Mouse (Mus musculus) liver, adult 2 months (tissue): ENCODE data around the gene Gins2. TPM values are rescaled to one million over a fixed set of nuclear protein-coding genes. Genes with fewer than 3 reads are reported as not detected.

Experiments used
- DNase-seq: peaks from one replicate; pipeline ENCODE4 v3.0.0-alpha.2; 2011; ENCODE audit warnings: low read depth, low spot score; ENCODE audit errors: extremely low read depth
- H3K27ac ChIP-seq: fragments of 200-500 bp; replicated peaks from 2 replicates; pipeline ENCODE4 v1.5.1; 2012; ENCODE audit warnings: low read depth, mild to moderate bottlenecking, control low read depth, inconsistent platforms, low read length; ENCODE audit not compliant: insufficient read depth
- H3K27me3 ChIP-seq: fragments of 200-500 bp; 2 replicates; pipeline ENCODE4 v1.6.1; 2012; ENCODE audit warnings: mild to moderate bottlenecking, moderate library complexity, low read length, inconsistent platforms; ENCODE audit not compliant: control insufficient read depth, insufficient read depth
- H3K36me3 ChIP-seq: fragments of 200-500 bp; 2 replicates; pipeline ENCODE4 v1.6.1; 2012; ENCODE audit warnings: low read length, inconsistent platforms; ENCODE audit not compliant: control insufficient read depth, insufficient read depth
- H3K4me1 ChIP-seq: fragments of 200-500 bp; 2 replicates; pipeline ENCODE4 v1.6.1; 2011; ENCODE audit warnings: low read length; ENCODE audit not compliant: control insufficient read depth, insufficient read depth
- H3K4me3 ChIP-seq: fragments of 200-500 bp; 2 replicates; pipeline ENCODE4 v1.5.1; 2011; ENCODE audit warnings: low read depth, mild to moderate bottlenecking, control low read depth, low read length, moderate library complexity; ENCODE audit not compliant: insufficient read depth
- H3K79me2 ChIP-seq: fragments of 200-500 bp; 2 replicates; pipeline ENCODE4 v1.6.1; 2012; ENCODE audit warnings: inconsistent platforms, mild to moderate bottlenecking, low read length, moderate library complexity; ENCODE audit not compliant: control insufficient read depth, insufficient read depth
- H3K9ac ChIP-seq: fragments of 200-500 bp; 2 replicates; pipeline ENCODE4 v1.6.1; 2012; ENCODE audit warnings: low read depth, mild to moderate bottlenecking, control low read depth, inconsistent platforms, low read length
- CTCF ChIP-seq: fragments of 200-500 bp; IDR thresholded peaks from 2 replicates; pipeline ENCODE4 v1.5.1; 2011; ENCODE audit warnings: low read depth, low read length, control low read depth
- POLR2A ChIP-seq: fragments of 200-500 bp; IDR thresholded peaks from 2 replicates; pipeline ENCODE4 v1.6.1; 2011; ENCODE audit warnings: low read length, control low read depth; ENCODE audit not compliant: insufficient read depth; ENCODE audit errors: extremely low read depth
- WGBS: fragments of 180-500 bp; shearing (Covaris S2); methylation state at CpG from one replicate; pipeline ENCODE4 v1.1.7; 2018; 5-methylcytosine and 5-hydroxymethylcytosine counted together
- polyA plus RNA-seq: library from polyadenylated mRNA; depleted of rRNA; stranded (reverse); fragments of >200 nt; gene quantifications from 2 replicates; pipeline ENCODE4 v1.2.3, GENCODE M21; 2012
- total RNA-seq: library from RNA; depleted of rRNA; stranded (reverse); fragments of >200 nt; gene quantifications from 2 replicates; pipeline ENCODE4 v1.2.3, GENCODE M21; 2014

Gene Gins2
- total and polyA plus RNA-seq, 2 experiments = 0.37 to 1.9 TPM

DNA sequence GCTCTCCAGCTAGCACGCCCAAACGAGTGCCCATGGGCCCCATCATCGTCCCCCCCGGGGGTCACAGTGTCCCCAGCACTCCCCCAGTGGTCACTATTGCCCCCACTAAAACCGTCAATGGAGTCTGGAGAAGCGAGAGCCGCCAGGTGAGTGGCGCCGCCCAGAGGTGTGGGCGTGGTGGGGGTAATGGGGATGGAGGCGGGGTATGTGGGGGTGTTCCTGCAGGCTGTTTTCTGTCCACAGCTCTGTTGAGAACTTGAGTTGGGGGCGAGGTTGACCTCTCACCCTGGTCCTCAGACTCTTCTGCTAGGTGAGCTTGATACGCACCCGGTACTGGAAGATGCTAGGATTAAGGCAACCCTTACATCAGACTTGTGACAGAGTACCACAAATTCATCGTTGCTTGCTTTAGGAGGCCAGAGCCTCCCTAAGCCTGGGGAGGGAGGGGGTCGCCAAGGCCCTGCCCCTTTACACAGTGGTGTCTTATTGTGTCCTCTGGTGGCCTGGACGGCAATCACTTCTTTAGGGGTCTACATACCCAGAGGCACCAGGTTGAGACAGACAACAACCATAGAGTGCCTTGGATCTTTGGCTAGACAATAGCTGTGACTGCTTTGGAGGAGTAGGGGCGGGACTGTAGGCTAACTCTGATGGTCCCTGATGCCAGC, 26.3 kb downstream of the Gins2 start:
- WGBS = 93% methylated on average over 18 of the region's 18 CpGs
- no peaks in the 10 kb centered on the region for H3K27me3 ChIP-seq
- H3K9ac ChIP-seq = no peak overlapping the region
- TF ChIP-seq POLR2A (no peak), CTCF (no peak)
- H3K4me1 ChIP-seq = peaks cover 3% of the 10 kb centered on the region
- H3K4me3 ChIP-seq = no peak overlapping the region
- no peaks in the 10 kb centered on the region for H3K36me3 ChIP-seq
- H3K79me2 ChIP-seq = peaks cover 9% of the 10 kb centered on the region
- DNase-seq = no peak
- no peak overlapping the region for H3K27ac ChIP-seq

GRCm38 (mm10) chr8:120561539-120562435, 27.3 kb downstream of the Gins2 start:
- H3K9ac ChIP-seq = no peak overlapping the region
- H3K27ac ChIP-seq = no peak overlapping the region
- H3K36me3 ChIP-seq = no peaks in the 10 kb centered on the region
- WGBS = 83% methylated on average over 22 of the region's 22 CpGs
- DNase-seq = no peak
- peaks cover 3% of the 10 kb centered on the region for H3K4me1 ChIP-seq
- TF ChIP-seq CTCF (peak; percentile 60), POLR2A (no peak)
- no peaks in the 10 kb centered on the region for H3K27me3 ChIP-seq
- no peak overlapping the region for H3K4me3 ChIP-seq
- peaks cover 11% of the 10 kb centered on the region for H3K79me2 ChIP-seq

DNA sequence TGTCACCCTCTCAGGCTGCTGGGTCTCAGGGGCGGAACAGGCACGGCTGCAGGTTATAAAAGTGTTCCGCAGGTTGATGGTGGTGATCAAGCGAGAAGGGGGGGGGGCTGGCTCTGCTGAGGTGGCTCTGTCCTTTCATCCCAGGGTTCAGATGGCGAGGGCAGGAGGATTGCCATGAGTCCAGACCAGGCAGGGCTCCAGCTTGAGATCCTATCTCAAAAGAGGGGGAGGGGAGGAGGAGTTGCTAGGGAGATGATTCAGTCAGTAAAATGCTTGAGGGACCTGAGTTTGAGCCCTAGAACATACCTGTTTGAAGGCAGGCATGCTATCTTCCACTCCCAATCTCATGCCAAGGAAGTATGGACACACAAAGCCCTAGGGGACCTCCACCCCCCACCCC, 28.6 kb downstream of the Gins2 start:
- no peak overlapping the region for H3K4me3 ChIP-seq
- peaks cover 3% of the 10 kb centered on the region for H3K4me1 ChIP-seq
- DNase-seq = no peak
- H3K79me2 ChIP-seq = peaks cover 23% of the 10 kb centered on the region
- TF ChIP-seq CTCF = no peak
- TF ChIP-seq POLR2A = no peak
- 93% methylated on average over 5 of the region's 5 CpGs for WGBS
- H3K36me3 ChIP-seq = no peaks in the 10 kb centered on the region
- H3K9ac ChIP-seq = no peak overlapping the region
- no peaks in the 10 kb centered on the region for H3K27me3 ChIP-seq
- H3K27ac ChIP-seq = no peak overlapping the region

DNA sequence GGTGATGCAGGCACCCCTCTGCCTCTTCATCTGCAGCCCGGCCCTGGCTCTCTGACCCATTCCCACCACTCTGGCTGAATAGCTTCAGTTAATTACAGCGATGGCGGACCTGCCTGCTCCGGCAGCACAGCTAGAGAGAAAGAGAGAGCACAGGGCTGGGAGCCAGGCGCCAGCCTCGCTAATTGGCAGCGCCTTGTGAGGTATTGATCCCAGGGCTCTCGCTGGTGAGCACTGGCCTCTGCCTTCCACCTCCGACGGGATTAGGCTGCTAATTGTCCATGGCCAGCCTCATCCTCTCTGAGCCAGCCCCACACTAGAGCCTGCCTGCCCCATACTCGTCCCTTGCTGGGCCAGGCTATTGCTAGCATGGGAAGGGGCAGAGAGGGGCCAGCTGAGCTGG, 29.4 kb downstream of the Gins2 start:
- H3K9ac ChIP-seq = no peak overlapping the region
- peaks cover 3% of the 10 kb centered on the region for H3K4me1 ChIP-seq
- no peaks in the 10 kb centered on the region for H3K36me3 ChIP-seq
- H3K79me2 ChIP-seq = peaks cover 31% of the 10 kb centered on the region
- 31% methylated on average over 11 of the region's 11 CpGs for WGBS
- H3K4me3 ChIP-seq = no peak overlapping the region
- DNase-seq = peak; percentile 67
- no peak overlapping the region for H3K27ac ChIP-seq
- no peaks in the 10 kb centered on the region for H3K27me3 ChIP-seq
- TF ChIP-seq CTCF (peak; percentile 60), POLR2A (no peak)

DNA sequence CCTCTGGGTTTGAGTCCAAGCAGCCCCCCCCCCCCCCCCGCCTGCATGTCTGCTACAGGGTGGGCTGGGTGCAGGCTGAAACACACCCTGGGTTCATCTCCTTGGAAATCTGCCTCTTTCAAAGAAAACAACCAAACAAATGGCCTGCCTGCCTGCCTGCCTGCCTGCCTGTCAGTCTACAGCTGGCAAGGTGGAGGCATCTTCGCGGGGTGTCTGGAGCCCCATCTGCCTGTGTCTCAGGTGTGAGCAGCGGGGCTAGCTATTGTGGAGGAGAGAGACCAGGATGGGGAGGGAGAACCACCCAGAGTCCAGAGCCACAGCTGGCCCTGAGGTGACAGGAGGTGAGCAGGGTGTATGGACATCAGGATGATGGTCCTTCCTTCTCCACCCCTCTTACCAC, 30.9 kb downstream of the Gins2 start:
- WGBS = 92% methylated on average over 4 of the region's 4 CpGs
- H3K36me3 ChIP-seq = no peaks in the 10 kb centered on the region
- no peak for DNase-seq
- no peaks in the 10 kb centered on the region for H3K27me3 ChIP-seq
- H3K9ac ChIP-seq = no peak overlapping the region
- TF ChIP-seq CTCF (no peak), POLR2A (no peak)
- peaks cover 42% of the 10 kb centered on the region for H3K79me2 ChIP-seq
- H3K4me1 ChIP-seq = peaks cover 2% of the 10 kb centered on the region
- no peak overlapping the region for H3K27ac ChIP-seq
- H3K4me3 ChIP-seq = no peak overlapping the region
